Mouse (Mus musculus): ENCODE measurements around the gene Tmem259. TPM values are rescaled to one million over a fixed set of nuclear protein-coding genes. Genes with fewer than 3 reads are reported as not detected.

The Tmem259 gene
- polyA plus RNA-seq (2014; fragmentation: Nextera tagmentation; extraction: Ambion mirVana) = 19.2 and 21.1 TPM in 2 replicates

DNA sequence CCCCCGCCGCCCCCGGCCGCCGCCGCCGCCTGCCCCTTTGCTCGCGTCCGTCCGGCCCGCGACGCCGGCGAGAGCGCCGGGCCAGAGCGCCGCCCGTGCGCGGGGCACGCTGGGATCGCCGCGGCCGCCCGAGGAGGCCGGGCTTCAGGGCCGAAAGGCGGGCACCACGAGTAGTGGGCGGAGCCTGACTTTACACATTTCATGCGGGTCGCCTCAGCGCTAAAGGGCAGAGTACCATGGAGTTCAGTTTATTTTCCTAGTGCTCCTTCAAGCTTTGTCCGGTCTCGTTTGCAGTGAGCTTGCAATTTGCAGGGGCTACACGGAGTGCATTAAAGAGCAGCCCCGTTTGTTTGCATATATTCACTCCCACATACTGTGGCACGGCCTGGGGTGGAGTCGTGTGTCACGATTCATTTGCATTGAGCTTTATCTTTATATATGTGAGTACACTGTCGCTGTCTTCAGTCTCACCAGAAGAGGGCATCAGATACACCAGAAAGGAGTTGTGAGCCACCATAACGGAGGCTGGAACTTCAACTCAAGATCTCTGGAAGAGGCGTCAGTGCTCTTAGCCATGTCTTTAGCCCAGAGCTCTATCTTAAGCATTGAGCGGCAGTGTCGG, at the start of gene Tmem259:
Gene Tmem259, minus strand, starts transcription at position 136 of the 622 bp plus-strand sequence.
- Histone ChIP-seq H3K9ac (replicated peaks; ENCODE audit: low read depth, low read length) (peak within 1 kb of the TSS; percentile 83), H3K4me1 (ENCODE audit: control insufficient read depth, insufficient read depth, low read length) (peaks cover 28% of the 10 kb centered on the region), H3K27me3 (ENCODE audit: control insufficient read depth, insufficient read depth, low read length) (peaks cover 15% of the 10 kb centered on the region), H3K4me3 (ENCODE audit: low read depth, low read length) (peak within 1 kb of the TSS; percentile 75), H3K27ac (ENCODE audit: low read depth, low read length) (peak within 1 kb of the TSS; percentile 94), H3K9me3 (ENCODE audit: control insufficient read depth, low read length) (no peaks in the 10 kb centered on the region), H3K4me2 (ENCODE audit: low read depth, low read length) (peak within 1 kb of the TSS; percentile 98), H3K36me3 (ENCODE audit: control insufficient read depth, insufficient read depth, low read length) (no peaks in the 10 kb centered on the region)
- under 1% methylated on average over 49 of the region's 49 CpGs for WGBS
- ATAC-seq (ENCODE audit: low read depth) = peak; percentile 80

DNA sequence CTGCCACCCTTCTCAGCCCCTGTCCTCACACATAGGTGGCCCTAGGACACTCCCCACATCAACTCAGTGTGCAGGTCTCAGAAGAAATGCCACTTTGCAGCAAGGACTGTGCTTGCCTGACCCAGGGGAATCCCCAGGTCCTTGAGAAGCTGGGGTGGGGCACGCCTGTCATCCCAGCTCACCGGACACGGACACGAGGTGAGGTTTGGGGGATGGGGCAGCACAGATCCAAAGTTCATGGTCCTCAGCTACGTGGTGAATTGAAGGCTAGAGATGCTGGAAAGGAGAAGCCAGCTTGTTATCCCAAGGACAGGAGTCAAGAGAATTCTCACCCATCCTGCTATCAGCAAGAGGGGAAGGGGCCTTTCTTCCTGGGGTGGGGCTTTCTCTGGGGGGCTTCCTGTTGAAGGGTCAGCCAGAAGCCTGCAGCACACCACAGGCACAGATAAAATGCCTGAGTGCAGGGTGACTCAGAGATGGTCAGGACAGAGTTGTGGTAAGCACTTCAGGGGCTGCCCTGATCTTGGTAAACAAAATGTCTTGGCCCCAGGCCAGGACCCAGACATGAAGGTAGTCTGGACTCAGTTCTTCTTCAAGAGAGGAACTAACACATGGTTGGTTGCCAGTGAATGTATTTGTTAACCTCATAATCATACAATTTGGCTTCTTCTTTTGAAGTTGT, 48.8 kb upstream of the Tmem259 start:
- H3K4me1 ChIP-seq (ENCODE audit: control insufficient read depth, insufficient read depth, low read length) = peaks cover 2% of the 10 kb centered on the region; the same call in 1 of the 2 replicates
- ATAC-seq (ENCODE audit: low read depth) = no peak
- no peak overlapping the region for H3K4me3 ChIP-seq (ENCODE audit: low read depth, low read length)
- WGBS = 70% methylated on average over 5 of the region's 5 CpGs
- no peaks in the 10 kb centered on the region for H3K9me3 ChIP-seq (ENCODE audit: control insufficient read depth, low read length)
- no peak overlapping the region for H3K4me2 ChIP-seq (ENCODE audit: low read depth, low read length)
- H3K27me3 ChIP-seq (ENCODE audit: control insufficient read depth, insufficient read depth, low read length) = no peaks in the 10 kb centered on the region
- H3K36me3 ChIP-seq (ENCODE audit: control insufficient read depth, insufficient read depth, low read length) = peaks cover 31% of the 10 kb centered on the region
- H3K27ac ChIP-seq (ENCODE audit: low read depth, low read length) = no peak overlapping the region
- H3K9ac ChIP-seq (replicated peaks; ENCODE audit: low read depth, low read length) = no peak overlapping the region

- Histone ChIP-seq H3K4me2 (ENCODE audit: low read depth, low read length) (no peak overlapping the region), H3K9ac (replicated peaks; ENCODE audit: low read depth, low read length) (no peak overlapping the region), H3K4me1 (ENCODE audit: control insufficient read depth, insufficient read depth, low read length) (no peaks in the 10 kb centered on the region), H3K27me3 (ENCODE audit: control insufficient read depth, insufficient read depth, low read length) (no peaks in the 10 kb centered on the region), H3K9me3 (ENCODE audit: control insufficient read depth, low read length) (no peaks in the 10 kb centered on the region), H3K27ac (ENCODE audit: low read depth, low read length) (no peak overlapping the region), H3K36me3 (ENCODE audit: control insufficient read depth, insufficient read depth, low read length) (peaks cover 9% of the 10 kb centered on the region; the same call in 1 of the 2 replicates), H3K4me3 (ENCODE audit: low read depth, low read length) (no peak overlapping the region)
- 85% methylated on average over 17 of the region's 17 CpGs for WGBS
- ATAC-seq (ENCODE audit: low read depth) = no peak
Observed at GRCm38 (mm10) chr10:80030736-80031135, 46.6 kb upstream of the Tmem259 start.

- H3K9ac ChIP-seq (replicated peaks; ENCODE audit: low read depth, low read length) = 0 out of 2 replicates have a peak overlapping the region, but pooled peaks have one; percentile 11
- H3K27ac ChIP-seq (ENCODE audit: low read depth, low read length) = no peak overlapping the region
- no peaks in the 10 kb centered on the region for H3K27me3 ChIP-seq (ENCODE audit: control insufficient read depth, insufficient read depth, low read length)
- WGBS = 81% methylated on average over 9 of the region's 9 CpGs
- H3K4me2 ChIP-seq (ENCODE audit: low read depth, low read length) = no peak overlapping the region
- no peaks in the 10 kb centered on the region for H3K4me1 ChIP-seq (ENCODE audit: control insufficient read depth, insufficient read depth, low read length)
- H3K36me3 ChIP-seq (ENCODE audit: control insufficient read depth, insufficient read depth, low read length) = peaks cover 4% of the 10 kb centered on the region; the same call in 1 of the 2 replicates
- no peak for ATAC-seq (ENCODE audit: low read depth)
- no peaks in the 10 kb centered on the region for H3K9me3 ChIP-seq (ENCODE audit: control insufficient read depth, low read length)
- no peak overlapping the region for H3K4me3 ChIP-seq (ENCODE audit: low read depth, low read length)
Observed at GRCm38 (mm10) chr10:80030191-80030590, 46.1 kb upstream of the Tmem259 start.

DNA sequence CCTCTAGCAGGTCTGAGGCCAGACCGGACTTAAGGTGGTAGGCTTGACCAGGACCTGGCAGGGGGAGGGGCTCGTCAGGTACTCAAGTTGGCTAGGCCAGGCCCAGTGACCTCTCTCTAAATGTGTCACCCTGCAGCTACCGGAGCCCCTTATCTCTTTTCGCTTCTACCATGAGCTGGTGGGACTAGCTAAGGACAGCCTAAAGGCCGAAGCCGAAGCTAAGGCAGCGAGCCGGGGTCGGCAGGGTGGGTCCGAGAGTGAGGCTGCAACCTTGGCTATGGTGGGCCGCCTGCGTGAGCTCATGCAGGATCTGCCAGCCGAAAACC, 44.4 kb upstream of the Tmem259 start:
- Histone ChIP-seq H3K36me3 (ENCODE audit: control insufficient read depth, insufficient read depth, low read length) (no peaks in the 10 kb centered on the region), H3K4me3 (ENCODE audit: low read depth, low read length) (no peak overlapping the region), H3K4me2 (ENCODE audit: low read depth, low read length) (no peak overlapping the region), H3K27me3 (ENCODE audit: control insufficient read depth, insufficient read depth, low read length) (no peaks in the 10 kb centered on the region), H3K9ac (replicated peaks; ENCODE audit: low read depth, low read length) (no peak overlapping the region), H3K9me3 (ENCODE audit: control insufficient read depth, low read length) (no peaks in the 10 kb centered on the region), H3K4me1 (ENCODE audit: control insufficient read depth, insufficient read depth, low read length) (no peaks in the 10 kb centered on the region), H3K27ac (ENCODE audit: low read depth, low read length) (no peak overlapping the region)
- 93% methylated on average over 13 of the region's 13 CpGs for WGBS
- ATAC-seq (ENCODE audit: low read depth) = no peak

DNA sequence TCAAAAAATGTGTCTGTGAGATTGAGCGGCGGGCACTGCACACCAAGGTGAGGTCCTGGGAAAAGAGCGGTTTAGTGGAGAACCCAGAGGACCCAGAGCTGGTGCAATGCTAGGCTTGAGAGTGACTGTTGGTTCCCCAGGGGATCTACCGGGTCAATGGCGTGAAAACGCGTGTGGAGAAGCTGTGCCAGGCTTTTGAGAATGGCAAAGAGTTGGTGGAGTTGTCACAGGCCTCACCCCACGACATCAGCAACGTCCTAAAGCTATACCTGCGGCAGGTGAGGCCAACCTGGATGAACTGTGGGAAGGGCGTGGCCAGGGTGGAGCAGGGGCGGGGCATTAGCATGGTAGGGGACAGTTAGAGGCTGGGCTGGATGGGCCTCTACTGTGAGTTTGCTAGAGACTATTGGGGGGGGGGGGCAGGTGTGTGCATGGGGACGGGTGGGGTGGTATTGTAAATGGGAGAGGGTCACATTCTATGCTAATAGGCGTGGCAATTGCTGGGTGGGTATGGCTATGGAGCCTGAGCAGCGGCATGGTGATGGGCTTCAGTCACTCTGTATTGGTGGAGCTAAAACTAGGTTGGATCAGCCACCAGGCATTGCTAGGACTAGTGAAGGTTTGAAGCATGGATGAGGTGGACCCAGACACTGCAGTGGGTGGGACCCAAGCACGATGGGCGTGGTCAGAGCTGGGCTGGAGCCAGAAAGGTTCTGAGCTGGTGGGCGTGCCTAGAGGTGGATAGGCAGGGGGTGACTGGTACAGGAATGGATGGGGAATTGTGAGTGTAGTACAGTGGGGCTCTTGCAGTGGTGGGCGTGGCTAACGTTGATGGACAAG, 43.8 kb upstream of the Tmem259 start:
- Histone ChIP-seq H3K36me3 (ENCODE audit: control insufficient read depth, insufficient read depth, low read length) (no peaks in the 10 kb centered on the region), H3K27ac (ENCODE audit: low read depth, low read length) (no peak overlapping the region), H3K27me3 (ENCODE audit: control insufficient read depth, insufficient read depth, low read length) (no peaks in the 10 kb centered on the region), H3K4me3 (ENCODE audit: low read depth, low read length) (no peak overlapping the region), H3K9me3 (ENCODE audit: control insufficient read depth, low read length) (no peaks in the 10 kb centered on the region), H3K4me2 (ENCODE audit: low read depth, low read length) (no peak overlapping the region), H3K9ac (replicated peaks; ENCODE audit: low read depth, low read length) (no peak overlapping the region), H3K4me1 (ENCODE audit: control insufficient read depth, insufficient read depth, low read length) (no peaks in the 10 kb centered on the region)
- WGBS = 71% methylated on average over 20 of the region's 20 CpGs
- no peak for ATAC-seq (ENCODE audit: low read depth)

- H3K27me3 ChIP-seq (ENCODE audit: control insufficient read depth, insufficient read depth, low read length) = no peaks in the 10 kb centered on the region
- no peak for ATAC-seq (ENCODE audit: low read depth)
- WGBS = 56% methylated on average over 12 of the region's 12 CpGs
- no peak overlapping the region for H3K4me2 ChIP-seq (ENCODE audit: low read depth, low read length)
- H3K4me3 ChIP-seq (ENCODE audit: low read depth, low read length) = no peak overlapping the region
- H3K9me3 ChIP-seq (ENCODE audit: control insufficient read depth, low read length) = no peaks in the 10 kb centered on the region
- no peak overlapping the region for H3K27ac ChIP-seq (ENCODE audit: low read depth, low read length)
- no peak overlapping the region for H3K9ac ChIP-seq (replicated peaks; ENCODE audit: low read depth, low read length)
- no peaks in the 10 kb centered on the region for H3K4me1 ChIP-seq (ENCODE audit: control insufficient read depth, insufficient read depth, low read length)
- no peaks in the 10 kb centered on the region for H3K36me3 ChIP-seq (ENCODE audit: control insufficient read depth, insufficient read depth, low read length)
Observed at GRCm38 (mm10) chr10:80025889-80026288, 41.8 kb upstream of the Tmem259 start.

- no peak overlapping the region for H3K4me3 ChIP-seq (ENCODE audit: low read depth, low read length)
- H3K9me3 ChIP-seq (ENCODE audit: control insufficient read depth, low read length) = no peaks in the 10 kb centered on the region
- WGBS = 78% methylated on average over 10 of the region's 10 CpGs
- no peaks in the 10 kb centered on the region for H3K4me1 ChIP-seq (ENCODE audit: control insufficient read depth, insufficient read depth, low read length)
- no peak overlapping the region for H3K27ac ChIP-seq (ENCODE audit: low read depth, low read length)
- no peak overlapping the region for H3K9ac ChIP-seq (replicated peaks; ENCODE audit: low read depth, low read length)
- H3K4me2 ChIP-seq (ENCODE audit: low read depth, low read length) = no peak overlapping the region
- ATAC-seq (ENCODE audit: low read depth) = no peak
- 0 out of 2 replicates have a peak, but pooled peaks cover 2% of the 10 kb centered on the region for H3K27me3 ChIP-seq (ENCODE audit: control insufficient read depth, insufficient read depth, low read length)
- no peaks in the 10 kb centered on the region for H3K36me3 ChIP-seq (ENCODE audit: control insufficient read depth, insufficient read depth, low read length)
Observed at GRCm38 (mm10) chr10:80025463-80025862, 41.3 kb upstream of the Tmem259 start.

- Histone ChIP-seq H3K4me1 (ENCODE audit: control insufficient read depth, insufficient read depth, low read length) (no peaks in the 10 kb centered on the region), H3K4me2 (ENCODE audit: low read depth, low read length) (no peak overlapping the region), H3K9ac (replicated peaks; ENCODE audit: low read depth, low read length) (no peak overlapping the region), H3K9me3 (ENCODE audit: control insufficient read depth, low read length) (no peaks in the 10 kb centered on the region), H3K27ac (ENCODE audit: low read depth, low read length) (no peak overlapping the region), H3K27me3 (ENCODE audit: control insufficient read depth, insufficient read depth, low read length) (0 out of 2 replicates have a peak, but pooled peaks cover 5% of the 10 kb centered on the region), H3K4me3 (ENCODE audit: low read depth, low read length) (no peak overlapping the region), H3K36me3 (ENCODE audit: control insufficient read depth, insufficient read depth, low read length) (no peaks in the 10 kb centered on the region)
- WGBS = 51% methylated on average over 4 of the region's 4 CpGs
- no peak for ATAC-seq (ENCODE audit: low read depth)
Observed at GRCm38 (mm10) chr10:80025044-80025347, 40.9 kb upstream of the Tmem259 start.

All from neural tube, embryonic 14.5 days (tissue).